Mouse (Mus musculus) c-Kit-negative CD71-positive TER-119-positive erythroid progenitor cells, embryonic 14.5 days (primary cell): ENCODE data around the gene Ezh1.

Experiments
- DNase-seq: peaks from one replicate; pipeline ENCODE4 v3.0.0-alpha.2; 2013; ENCODE audit warnings: low read depth, low spot score

Ezh1 gene

DNA sequence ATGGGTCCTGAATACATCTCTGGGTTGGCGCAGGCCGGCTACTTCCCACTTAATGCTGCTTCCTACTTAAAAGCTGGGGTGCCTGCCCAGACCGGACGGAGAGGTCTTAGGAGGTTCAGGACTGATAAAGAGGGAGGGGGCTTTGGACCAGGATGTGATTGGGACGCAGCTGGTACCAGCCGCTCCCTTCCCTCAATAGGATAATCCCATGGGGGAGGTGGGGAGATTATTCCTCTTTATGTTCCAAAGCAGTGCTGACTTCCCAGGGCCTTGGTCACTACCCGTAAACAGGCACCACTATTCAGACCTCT, 20.4 kb upstream of the Ezh1 start:
- no peak for DNase-seq

DNA sequence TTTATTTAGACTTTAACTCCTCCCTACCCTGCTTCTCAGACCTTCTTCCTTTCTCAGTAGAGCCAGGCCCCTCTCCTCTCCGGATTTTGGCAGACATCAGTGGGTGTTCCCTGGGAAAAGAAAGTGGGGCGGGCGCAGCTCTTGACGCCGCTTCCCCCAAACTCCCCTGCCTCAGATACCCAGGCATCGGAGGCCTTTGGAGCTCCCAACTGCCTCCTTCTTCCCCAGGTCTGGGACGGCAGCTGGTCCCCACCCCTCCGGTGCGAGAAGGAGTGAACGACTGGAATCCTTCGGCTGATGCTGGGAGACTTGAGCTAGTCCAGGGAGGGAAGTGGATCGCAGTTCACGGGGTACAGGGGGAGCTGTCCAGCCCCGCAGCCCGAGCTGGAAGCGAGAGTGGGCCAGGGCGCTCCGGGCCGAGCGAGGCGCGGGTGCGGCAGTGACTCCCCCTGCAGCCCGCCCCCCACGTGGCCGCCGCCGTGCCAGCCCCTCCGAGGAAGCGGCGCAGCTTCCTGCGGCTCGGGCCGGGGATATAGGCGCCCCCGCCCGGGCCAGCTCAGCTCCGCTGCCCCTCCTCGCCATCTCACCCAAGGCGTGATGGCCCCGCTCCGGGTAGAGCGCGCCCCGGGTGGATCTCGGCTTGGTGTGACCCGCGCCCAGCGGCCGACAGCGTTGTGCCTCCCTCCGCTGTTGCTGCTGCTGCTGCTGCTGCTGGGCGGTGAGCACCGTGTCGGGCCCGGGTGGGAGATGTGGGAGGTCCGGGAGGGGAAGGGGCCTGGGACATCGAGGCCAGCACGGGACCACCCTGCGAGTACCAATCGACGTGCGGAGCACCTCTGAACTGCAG, 19.8 kb upstream of the Ezh1 start, which contains the start of gene Ramp2:
Ramp2 (plus strand) TSS at position 174 of the 847 bp plus-strand sequence.
- DNase-seq = no peak

DNA sequence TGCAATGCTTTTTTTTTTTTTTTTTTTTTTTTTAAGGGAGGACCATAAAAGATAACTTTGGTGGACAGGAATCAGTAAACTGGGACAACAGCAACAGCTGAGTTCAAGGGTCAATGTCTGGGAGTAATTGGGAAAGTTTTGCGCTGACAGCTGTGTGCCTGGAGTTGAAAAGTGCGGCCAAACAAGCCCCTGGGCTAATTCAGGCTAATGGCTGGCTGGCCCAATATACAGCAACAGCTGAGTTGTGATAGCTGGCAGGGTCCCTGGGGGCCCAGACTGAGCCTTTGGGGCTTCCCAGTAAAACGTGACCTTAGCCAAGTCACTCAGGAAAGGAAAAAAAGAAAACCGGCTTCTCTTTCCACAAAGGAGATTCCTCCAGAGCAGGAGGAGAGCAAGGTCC, 18.8 kb upstream of the Ezh1 start:
- no peak for DNase-seq

GRCm38 (mm10) chr11:101238071-101238647, 11.9 kb upstream of the Ezh1 start:
- no peak for DNase-seq

- DNase-seq = no peak
These were observed 10.5 kb upstream of the Ezh1 start for GRCm38 (mm10) chr11:101236782-101237181.

DNA sequence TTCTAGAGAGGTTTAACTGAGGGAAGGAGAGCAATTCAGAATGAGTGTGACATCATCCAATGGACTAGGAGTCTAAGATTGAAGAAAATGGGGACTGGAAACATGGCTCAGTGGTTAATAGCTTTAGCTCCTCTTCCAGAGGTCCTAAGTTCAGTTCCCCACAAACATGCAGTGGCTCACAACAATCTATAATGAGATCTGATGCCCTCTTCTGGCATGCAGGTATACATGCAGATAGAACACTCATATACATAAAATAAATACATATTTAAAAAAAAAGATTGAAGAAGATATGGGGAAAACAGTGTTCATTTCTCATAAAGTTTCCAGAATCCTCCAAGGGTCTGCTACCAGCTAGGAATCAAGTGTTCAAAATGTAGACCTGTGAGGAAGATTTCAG, 9.2 kb upstream of the Ezh1 start:
- DNase-seq = no peak

DNA sequence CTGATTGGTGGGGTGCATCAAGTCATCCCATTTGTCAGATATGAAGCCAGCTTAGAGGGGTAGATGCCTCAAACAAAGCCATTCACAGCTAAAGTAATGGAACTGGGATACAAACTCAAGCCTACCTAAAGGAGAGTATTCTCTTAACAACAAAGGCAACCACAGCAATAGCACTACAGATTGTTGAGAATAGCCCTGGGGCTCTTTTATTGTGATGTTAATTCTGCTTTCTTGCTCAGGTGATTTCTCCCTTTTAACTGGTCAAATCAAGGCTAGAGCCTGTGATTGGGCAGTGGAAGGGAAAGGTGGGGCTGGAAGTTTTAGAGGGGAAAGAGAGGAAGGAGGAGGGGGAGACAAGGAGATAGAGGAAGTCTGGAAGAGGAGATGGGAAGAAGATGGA, 7.9 kb upstream of the Ezh1 start:
- DNase-seq = no peak

DNA sequence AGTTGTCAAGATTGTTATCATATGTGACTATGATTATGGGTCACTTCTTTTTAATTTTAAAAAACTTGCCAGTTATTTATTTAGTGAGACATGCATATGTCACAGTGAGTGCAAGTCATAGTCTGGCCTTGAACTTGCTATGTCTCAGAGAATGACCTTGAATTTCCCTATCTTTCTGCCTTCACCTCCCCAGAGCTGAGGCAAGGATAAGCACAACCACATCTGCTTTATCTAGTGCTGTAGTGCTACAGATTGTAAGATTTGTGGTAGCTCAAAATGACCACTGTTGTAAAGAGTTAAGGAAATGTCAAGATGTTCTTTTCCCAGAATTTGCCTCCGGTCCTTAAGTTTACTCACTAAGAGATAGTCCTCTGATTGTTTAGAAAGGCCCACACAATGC, 7.0 kb upstream of the Ezh1 start:
- DNase-seq = no peak

- no peak for DNase-seq
These were observed 6.0 kb upstream of the Ezh1 start for GRCm38 (mm10) chr11:101232010-101232839.

- no peak for DNase-seq
These were observed 5.0 kb upstream of the Ezh1 start for GRCm38 (mm10) chr11:101230991-101231871.

DNA sequence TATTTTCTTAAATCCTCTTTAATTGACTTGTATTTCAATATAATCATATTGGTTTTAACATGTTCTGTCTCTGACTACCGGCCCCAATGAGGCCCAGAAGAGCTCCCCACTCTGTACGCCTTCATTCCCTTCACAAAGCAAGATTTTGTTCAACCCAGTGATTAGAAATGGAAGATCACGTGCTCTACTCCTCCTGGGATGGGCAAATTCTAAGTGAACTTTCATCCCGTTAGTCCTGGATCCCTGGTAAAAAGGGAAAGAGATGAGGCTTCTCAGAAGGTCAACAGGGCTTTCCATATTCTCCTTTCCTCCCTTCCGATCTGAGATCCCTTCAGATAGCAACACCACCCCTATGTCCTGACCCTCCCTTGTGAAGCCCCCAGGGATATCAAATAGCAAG, 4.3 kb upstream of the Ezh1 start:
- DNase-seq = no peak

GRCm38 (mm10) chr11:101230061-101230511, 3.8 kb upstream of the Ezh1 start:
- no peak for DNase-seq

GRCm38 (mm10) chr11:101229361-101229900, 3.2 kb upstream of the Ezh1 start:
- DNase-seq = no peak

- DNase-seq = peak; percentile 17
These were observed 765 bp downstream of the Ezh1 start for GRCm38 (mm10) chr11:101225331-101226064.

DNA sequence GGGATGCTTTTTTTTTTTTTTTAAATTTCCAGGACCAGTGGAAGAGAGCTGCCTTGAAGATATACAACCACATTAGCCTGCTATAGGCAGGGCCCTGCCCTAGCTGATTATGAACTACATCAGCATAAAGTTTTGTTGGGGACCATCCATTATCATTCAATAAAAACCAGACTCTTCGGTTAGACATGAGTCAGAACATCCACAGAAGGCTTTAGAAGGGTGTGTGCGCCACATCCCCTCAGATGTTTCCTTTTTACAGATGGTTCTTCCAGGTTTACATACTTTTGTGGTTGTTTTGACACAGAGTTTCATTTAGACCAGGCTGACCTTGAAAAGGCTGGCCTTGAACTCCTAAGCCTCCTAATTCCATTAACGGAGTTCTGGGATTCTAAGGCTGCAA, 1.9 kb downstream of the Ezh1 start:
- no peak for DNase-seq

DNA sequence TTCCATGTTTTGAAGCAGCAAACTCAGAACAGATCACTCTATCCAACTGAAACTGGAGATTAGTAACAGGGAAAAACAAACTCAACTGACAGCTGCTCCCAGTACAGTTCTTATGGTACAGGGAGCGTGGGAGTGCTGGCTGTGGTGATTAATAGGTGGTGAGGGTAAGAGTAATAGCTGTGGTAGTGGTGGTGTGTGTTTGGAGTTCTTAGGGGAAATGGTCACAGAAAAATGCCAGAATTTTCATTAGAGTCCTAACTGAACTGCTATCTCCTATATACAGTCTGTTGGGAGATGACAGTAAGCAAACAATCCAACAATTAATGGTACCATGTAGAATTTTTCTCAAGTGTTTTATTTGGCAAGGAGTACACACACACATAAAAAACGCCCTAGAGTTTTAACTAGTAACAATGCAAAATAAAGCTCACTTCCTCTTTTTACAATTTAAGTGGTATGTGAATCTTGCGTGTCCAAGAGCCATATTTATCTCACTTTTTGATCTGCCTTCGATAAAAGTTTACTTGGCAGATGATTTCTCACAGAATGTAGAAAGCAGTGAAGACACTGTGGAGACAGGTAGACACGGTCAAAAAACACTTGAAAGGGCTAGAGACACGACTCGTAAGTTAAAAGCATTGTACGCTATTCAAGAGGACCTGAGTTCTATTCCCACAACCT, 4.8 kb downstream of the Ezh1 start:
- no peak for DNase-seq

- DNase-seq = no peak
These were observed 5.4 kb downstream of the Ezh1 start for GRCm38 (mm10) chr11:101220853-101221252.

GRCm38 (mm10) chr11:101218436-101219055, 7.7 kb downstream of the Ezh1 start:
- DNase-seq = no peak

DNA sequence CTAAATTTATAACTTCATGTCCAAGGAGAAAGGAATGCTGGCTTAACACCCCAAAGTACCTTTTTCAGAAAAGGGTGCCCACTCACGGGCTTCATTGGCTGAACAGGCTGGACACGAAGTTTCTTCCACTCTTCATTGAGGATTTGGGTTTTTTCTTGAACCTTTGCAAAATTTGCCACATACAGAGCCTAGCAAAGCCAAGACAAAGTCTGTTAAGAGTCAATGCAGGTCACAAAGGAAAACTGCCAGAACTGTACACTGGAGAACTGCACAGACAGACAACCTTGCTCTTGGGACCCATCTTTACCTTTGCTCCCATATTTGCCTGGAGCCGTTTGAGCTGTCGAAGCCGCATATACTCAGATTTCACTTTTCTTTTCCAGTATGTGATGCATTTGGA, 9.3 kb downstream of the Ezh1 start:
- DNase-seq = no peak
